Mouse (Mus musculus) lung, embryonic 15.5 days (tissue): ENCODE measurements around the gene Acvr1b. TPM values are rescaled to one million over a fixed set of nuclear protein-coding genes. Genes with fewer than 3 reads are reported as not detected.

Experiments used
- ATAC-seq: fragments of 200-750 bp; cut with Nextera tagmentation; 2 replicates; pipeline ENCODE4 v1.8.0; 2017; ENCODE audit warnings: moderate number of reproducible peaks, borderline replicate concordance; ENCODE audit not compliant: low FRiP score, low TSS enrichment; ENCODE audit errors: extremely low read depth
- H3K27ac ChIP-seq: fragments of 300-500 bp; sonication (generic); 2 replicates; pipeline ENCODE4 v1.5.1; 2015; ENCODE audit warnings: moderate library complexity, mild to moderate bottlenecking, inconsistent platforms
- H3K27me3 ChIP-seq: fragments of 300-500 bp; sonication (generic); 2 replicates; pipeline ENCODE4 v1.6.1; 2015; ENCODE audit warnings: inconsistent platforms
- H3K36me3 ChIP-seq: fragments of 300-500 bp; sonication (generic); 2 replicates; pipeline ENCODE4 v1.6.1; 2015; ENCODE audit warnings: inconsistent platforms
- H3K4me1 ChIP-seq: fragments of 300-500 bp; sonication (generic); 2 replicates; pipeline ENCODE4 v1.6.1; 2015; ENCODE audit warnings: inconsistent platforms
- H3K4me2 ChIP-seq: fragments of 300-500 bp; sonication (generic); 2 replicates; pipeline ENCODE4 v1.6.1; 2015; ENCODE audit warnings: inconsistent platforms, mild to moderate bottlenecking, moderate library complexity
- H3K4me3 ChIP-seq: fragments of 300-500 bp; sonication (generic); 2 replicates; pipeline ENCODE4 v1.5.1; 2015; ENCODE audit warnings: mild to moderate bottlenecking, inconsistent platforms
- H3K9ac ChIP-seq: fragments of 300-500 bp; sonication (generic); 2 replicates; pipeline ENCODE4 v1.6.1; 2015; ENCODE audit warnings: inconsistent platforms
- H3K9me3 ChIP-seq: fragments of 300-500 bp; sonication (generic); 2 replicates; pipeline ENCODE4 v1.6.1; 2016; ENCODE audit warnings: inconsistent platforms
- WGBS: fragments of 180-500 bp; shearing (Covaris S2); methylation state at CpG from one replicate; pipeline ENCODE4 v1.1.7; 2015; 5-methylcytosine and 5-hydroxymethylcytosine counted together
- polyA plus RNA-seq: library from polyadenylated mRNA; unstranded; fragments of >200 nt; fragmentation: Nextera tagmentation; extraction: Ambion mirVana; gene quantifications from 2 replicates; pipeline ENCODE4 v1.2.1, GENCODE M21; 2015

The Acvr1b gene
- polyA plus RNA-seq, 1 experiment from 2014 or later: 6.0 TPM

DNA sequence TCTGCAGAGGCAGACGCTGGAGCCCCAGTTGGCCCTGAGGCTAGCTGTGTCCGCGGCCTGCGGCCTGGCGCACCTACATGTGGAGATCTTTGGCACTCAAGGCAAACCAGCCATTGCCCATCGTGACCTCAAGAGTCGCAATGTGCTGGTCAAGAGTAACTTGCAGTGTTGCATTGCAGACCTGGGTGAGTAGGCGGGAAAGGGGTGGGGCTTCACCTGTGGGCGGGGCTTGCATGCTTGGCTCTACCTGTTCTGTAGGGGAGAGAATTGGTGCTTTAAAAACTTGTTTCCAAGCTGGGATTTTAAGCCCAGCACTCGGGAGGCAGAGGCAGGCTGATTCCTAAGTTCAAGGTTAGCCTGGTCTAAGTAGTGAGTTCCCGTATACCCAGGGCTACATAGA is 36.4 kb upstream of the Acvr1b start:
- H3K4me3 ChIP-seq: no peak overlapping the region
- H3K9ac ChIP-seq: no peak overlapping the region
- peaks cover 52% of the 10 kb centered on the region for H3K4me1 ChIP-seq
- H3K36me3 ChIP-seq: peaks cover 13% of the 10 kb centered on the region; the same call in 1 of the 2 replicates
- H3K4me2 ChIP-seq: peak overlapping the region; percentile 36
- H3K27me3 ChIP-seq: no peaks in the 10 kb centered on the region
- no peaks in the 10 kb centered on the region for H3K9me3 ChIP-seq
- WGBS: 74% methylated on average over 11 of the region's 11 CpGs
- ATAC-seq: no peak
- H3K27ac ChIP-seq: no peak overlapping the region

GRCm38 (mm10) chr15:101138675-101139074 is 35.2 kb upstream of the Acvr1b start:
- Histone ChIP-seq H3K4me1 (peaks cover 52% of the 10 kb centered on the region), H3K27me3 (no peaks in the 10 kb centered on the region), H3K9me3 (no peaks in the 10 kb centered on the region), H3K27ac (no peak overlapping the region), H3K36me3 (peaks cover 13% of the 10 kb centered on the region; the same call in 1 of the 2 replicates), H3K4me3 (no peak overlapping the region), H3K9ac (no peak overlapping the region), H3K4me2 (peak overlapping the region; percentile 36; the same call in 1 of the 2 replicates)
- no peak for ATAC-seq
- WGBS: 73% methylated on average over 3 of the region's 3 CpGs

DNA sequence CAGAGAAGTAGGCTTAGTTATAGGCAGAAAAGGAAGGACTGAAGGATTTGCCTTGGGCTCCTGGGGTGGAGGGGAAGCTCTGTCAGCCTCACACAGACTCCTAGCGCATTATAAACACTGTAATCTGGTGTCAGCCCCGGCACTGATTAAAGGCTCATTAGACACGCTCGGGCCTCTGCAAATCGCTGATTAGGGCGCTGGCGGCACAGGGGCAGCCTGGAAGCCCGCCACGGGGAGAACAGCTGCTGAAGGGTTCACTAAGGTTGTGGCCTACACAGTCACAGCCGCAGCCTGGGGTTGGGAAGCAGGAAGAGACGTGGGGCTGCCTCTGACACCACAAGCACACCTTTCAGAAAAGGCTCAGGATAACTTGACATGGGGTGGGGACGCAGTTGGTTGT is 34.0 kb upstream of the Acvr1b start:
- Histone ChIP-seq H3K9ac (peak overlapping the region; percentile 14; the same call in 1 of the 2 replicates), H3K4me3 (no peak overlapping the region), H3K4me1 (peaks cover 53% of the 10 kb centered on the region), H3K4me2 (peak overlapping the region; percentile 36), H3K9me3 (no peaks in the 10 kb centered on the region), H3K27me3 (no peaks in the 10 kb centered on the region), H3K36me3 (peaks cover 13% of the 10 kb centered on the region; the same call in 1 of the 2 replicates), H3K27ac (peak overlapping the region; percentile 32; the same call in 1 of the 2 replicates)
- ATAC-seq: no peak
- 24% methylated on average over 12 of the region's 12 CpGs for WGBS

DNA sequence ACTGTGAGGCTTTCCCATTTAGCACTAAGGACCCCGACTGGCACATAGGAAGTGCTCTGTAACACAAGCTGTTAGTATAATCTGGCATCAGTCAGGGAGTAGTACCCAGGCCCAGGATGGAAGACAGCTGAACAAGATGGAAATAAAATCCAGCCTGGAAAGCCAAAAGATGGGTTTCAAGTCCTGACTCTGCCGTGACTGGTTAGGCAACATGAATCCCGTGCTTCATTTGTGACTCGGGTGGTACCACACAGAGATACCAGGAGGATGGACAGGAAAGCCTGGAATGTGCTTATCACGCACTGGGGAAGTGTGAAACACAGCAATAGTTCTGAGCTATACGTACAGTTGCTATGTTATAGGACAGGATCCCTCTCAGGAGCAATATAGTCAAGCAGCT is 33.3 kb upstream of the Acvr1b start:
- Histone ChIP-seq H3K27ac (0 out of 2 replicates have a peak overlapping the region, but pooled peaks have one; percentile 32), H3K4me1 (peaks cover 58% of the 10 kb centered on the region), H3K4me3 (no peak overlapping the region), H3K4me2 (no peak overlapping the region), H3K9ac (no peak overlapping the region), H3K9me3 (no peaks in the 10 kb centered on the region), H3K36me3 (peaks cover 13% of the 10 kb centered on the region; the same call in 1 of the 2 replicates), H3K27me3 (no peaks in the 10 kb centered on the region)
- 42% methylated on average over 6 of the region's 6 CpGs for WGBS
- ATAC-seq: no peak

DNA sequence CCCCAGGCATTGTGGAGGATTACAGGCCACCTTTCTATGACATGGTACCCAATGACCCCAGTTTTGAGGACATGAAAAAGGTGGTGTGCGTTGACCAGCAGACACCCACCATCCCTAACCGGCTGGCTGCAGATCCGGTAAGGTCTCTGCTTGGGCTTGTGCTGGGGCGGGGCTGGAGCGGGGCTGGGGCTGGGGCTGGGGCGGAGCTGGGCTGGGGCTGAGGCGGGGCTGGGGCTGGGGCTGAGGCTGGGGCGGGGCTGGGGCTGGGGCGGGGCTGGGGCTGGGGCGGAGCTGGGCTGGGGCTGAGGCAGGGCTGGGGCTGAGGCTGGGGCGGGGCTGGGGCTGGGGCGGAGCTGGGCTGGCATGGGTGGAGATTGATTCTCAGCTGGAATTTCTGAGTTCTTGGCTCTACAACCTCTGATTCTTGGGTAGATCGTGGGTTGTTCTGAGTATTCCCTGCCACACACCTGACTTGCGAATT is 32.8 kb upstream of the Acvr1b start:
- peak; percentile 47 for ATAC-seq
- WGBS: 4% methylated on average over 10 of the region's 14 CpGs
- H3K36me3 ChIP-seq: peaks cover 13% of the 10 kb centered on the region; the same call in 1 of the 2 replicates

GRCm38 (mm10) chr15:101142672-101143071 is 31.2 kb upstream of the Acvr1b start:
- no peak overlapping the region for H3K4me3 ChIP-seq
- H3K9ac ChIP-seq: no peak overlapping the region
- no peaks in the 10 kb centered on the region for H3K27me3 ChIP-seq
- H3K36me3 ChIP-seq: peaks cover 5% of the 10 kb centered on the region; the same call in 1 of the 2 replicates
- H3K27ac ChIP-seq: no peak overlapping the region
- peaks cover 76% of the 10 kb centered on the region for H3K4me1 ChIP-seq
- H3K9me3 ChIP-seq: no peaks in the 10 kb centered on the region
- no peak for ATAC-seq
- 43% methylated on average over 8 of the region's 8 CpGs for WGBS
- no peak overlapping the region for H3K4me2 ChIP-seq

More for the DNA sequence above, 32.8 kb upstream of the Acvr1b start:
- H3K4me3 ChIP-seq: no peak overlapping the region
- no peaks in the 10 kb centered on the region for H3K9me3 ChIP-seq
- H3K27me3 ChIP-seq: no peaks in the 10 kb centered on the region
- H3K9ac ChIP-seq: no peak overlapping the region
- H3K4me2 ChIP-seq: no peak overlapping the region
- no peak overlapping the region for H3K27ac ChIP-seq
- H3K4me1 ChIP-seq: peaks cover 61% of the 10 kb centered on the region

- no peak for ATAC-seq
- no peak overlapping the region for H3K4me3 ChIP-seq
- H3K27ac ChIP-seq: peak overlapping the region; percentile 38
- 0 out of 2 replicates have a peak overlapping the region, but pooled peaks have one; percentile 1 for H3K4me2 ChIP-seq
- H3K9me3 ChIP-seq: no peaks in the 10 kb centered on the region
- no peaks in the 10 kb centered on the region for H3K27me3 ChIP-seq
- WGBS: 14% methylated on average over 8 of the region's 8 CpGs
- H3K4me1 ChIP-seq: peaks cover 85% of the 10 kb centered on the region
- no peak overlapping the region for H3K9ac ChIP-seq
- H3K36me3 ChIP-seq: no peaks in the 10 kb centered on the region
Measured at GRCm38 (mm10) chr15:101143494-101143893, 30.4 kb upstream of the Acvr1b start.

DNA sequence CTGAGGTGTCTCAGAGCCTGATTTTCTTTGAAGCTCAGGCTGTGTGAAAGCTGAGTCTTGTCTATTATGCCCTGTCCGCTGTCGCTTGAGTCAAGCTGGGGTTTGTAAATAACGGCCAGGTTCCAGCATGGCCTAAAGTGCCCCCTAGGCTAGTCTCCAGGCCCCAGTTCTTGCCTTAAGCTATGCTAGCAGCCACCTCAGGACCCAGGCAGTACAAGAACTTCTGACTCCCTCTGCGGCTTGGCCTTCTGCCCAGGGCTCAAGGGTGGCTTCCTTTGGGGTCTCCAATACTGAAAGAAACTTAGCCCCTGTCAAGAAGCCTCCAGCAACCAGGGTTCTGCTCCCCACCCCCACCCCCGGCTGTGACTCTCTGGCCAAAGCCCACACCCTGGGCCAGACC is 29.7 kb upstream of the Acvr1b start:
- peaks cover 84% of the 10 kb centered on the region for H3K4me1 ChIP-seq

GRCm38 (mm10) chr15:101144779-101145178 is 29.1 kb upstream of the Acvr1b start:
- Histone ChIP-seq H3K27ac (peak overlapping the region; percentile 39), H3K4me1 (peaks cover 78% of the 10 kb centered on the region), H3K9ac (no peak overlapping the region), H3K4me3 (no peak overlapping the region), H3K9me3 (no peaks in the 10 kb centered on the region), H3K36me3 (no peaks in the 10 kb centered on the region), H3K27me3 (no peaks in the 10 kb centered on the region), H3K4me2 (no peak overlapping the region)
- ATAC-seq: no peak
- 76% methylated on average over 8 of the region's 8 CpGs for WGBS

More for the DNA sequence above, 29.7 kb upstream of the Acvr1b start:
- no peaks in the 10 kb centered on the region for H3K27me3 ChIP-seq
- no peak for ATAC-seq
- H3K9ac ChIP-seq: no peak overlapping the region
- no peak overlapping the region for H3K27ac ChIP-seq
- H3K4me2 ChIP-seq: no peak overlapping the region
- WGBS: 75% methylated on average over 5 of the region's 5 CpGs
- no peak overlapping the region for H3K4me3 ChIP-seq
- H3K36me3 ChIP-seq: no peaks in the 10 kb centered on the region
- no peaks in the 10 kb centered on the region for H3K9me3 ChIP-seq

- Histone ChIP-seq H3K9ac (peak overlapping the region; percentile 31), H3K4me1 (peaks cover 70% of the 10 kb centered on the region), H3K4me3 (peak overlapping the region; percentile 19), H3K9me3 (no peaks in the 10 kb centered on the region), H3K36me3 (no peaks in the 10 kb centered on the region), H3K27ac (peak overlapping the region; percentile 82), H3K27me3 (no peaks in the 10 kb centered on the region), H3K4me2 (peak overlapping the region; percentile 54)
- ATAC-seq: peak; percentile 93
- 8% methylated on average over 19 of the region's 19 CpGs for WGBS
Measured at GRCm38 (mm10) chr15:101145424-101146099, 28.3 kb upstream of the Acvr1b start.

DNA sequence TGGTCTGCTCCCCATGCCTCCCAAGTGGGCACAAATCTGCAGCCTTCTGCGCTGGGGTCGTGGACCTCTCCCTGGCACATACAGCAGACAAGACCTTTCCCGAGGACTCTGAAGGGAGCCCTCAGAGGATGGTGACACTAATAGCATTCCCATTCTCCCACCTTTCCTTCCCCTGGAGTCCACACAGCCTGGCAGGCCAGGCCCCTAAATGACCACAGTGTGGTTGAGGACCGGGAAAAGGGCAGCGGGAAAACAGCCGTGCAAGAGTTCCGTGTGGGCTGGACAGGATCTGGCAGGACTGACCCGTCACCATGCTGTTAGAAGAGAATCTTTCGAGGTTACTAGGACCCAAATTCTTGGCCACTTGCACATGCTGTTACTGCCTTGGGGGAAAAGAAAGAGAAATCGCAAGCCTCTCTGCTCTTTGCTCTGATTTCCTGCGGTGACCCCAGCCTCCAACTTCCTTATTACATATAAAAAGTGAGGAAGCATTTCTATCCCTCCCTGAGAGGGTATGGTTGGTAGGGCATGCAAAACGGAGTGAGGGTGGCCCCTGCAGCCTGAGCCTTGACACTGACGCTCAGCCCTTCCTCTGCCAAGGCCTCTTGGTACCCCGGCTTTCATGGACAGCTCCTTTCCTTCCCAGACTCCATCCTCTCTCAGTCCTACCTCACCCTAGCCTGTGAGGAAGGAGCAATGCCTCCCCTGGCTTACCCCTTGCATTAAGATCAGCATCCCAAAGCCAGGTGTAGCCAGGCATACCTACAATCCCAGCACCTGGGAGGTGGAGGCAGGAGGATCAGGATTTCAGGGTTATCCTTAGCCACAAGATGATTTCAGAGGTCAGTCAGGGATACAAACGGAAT is 27.5 kb upstream of the Acvr1b start:
- peak overlapping the region; percentile 31; the same call in 1 of the 2 replicates for H3K9ac ChIP-seq
- no peaks in the 10 kb centered on the region for H3K9me3 ChIP-seq
- H3K4me1 ChIP-seq: peaks cover 65% of the 10 kb centered on the region
- H3K36me3 ChIP-seq: no peaks in the 10 kb centered on the region
- peak overlapping the region; percentile 82 for H3K27ac ChIP-seq
- WGBS: 57% methylated on average over 15 of the region's 15 CpGs
- no peak for ATAC-seq
- peak overlapping the region; percentile 54 for H3K4me2 ChIP-seq
- peak overlapping the region; percentile 19; the same call in 1 of the 2 replicates for H3K4me3 ChIP-seq
- no peaks in the 10 kb centered on the region for H3K27me3 ChIP-seq
